Comparison of ENCODE assay signal across 13 mouse cellular contexts in the genomic region with DNA sequence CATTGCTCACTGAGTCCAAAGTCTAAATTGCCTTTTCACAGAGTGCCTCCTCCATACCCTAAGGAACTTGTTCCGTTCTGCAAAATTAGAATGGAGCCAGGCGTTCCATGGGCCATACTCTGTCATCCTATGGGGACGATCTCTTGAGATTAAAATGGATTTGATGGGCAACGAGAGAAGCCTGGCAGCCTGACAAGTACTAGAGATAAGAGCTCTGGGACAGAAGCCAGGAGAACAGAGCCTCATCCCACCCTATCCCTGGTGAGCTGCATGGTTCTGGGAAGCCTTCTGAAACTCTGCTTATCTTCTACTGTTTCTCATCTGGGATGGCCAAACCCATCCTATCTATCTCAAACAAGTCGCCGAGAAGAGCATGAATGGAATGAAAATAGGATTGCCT.
DNase-seq lines count a peak whose midpoint lies in the region; ATAC-seq and TF ChIP-seq lines count a peak whose summit lies in the region.
"Had no signal": no experiment of that assay in that cellular context is flagged by ENCODE, and none has a peak within 500 bp of the region (broad histone marks: within the 10 kb centered on the region; RNA-seq: fewer than 3 reads in every experiment).

No protein-coding gene starts in this region.

- no peak for TF ChIP-seq CTCF in lung, adult 2 months (IDR thresholded peaks at IDR 0.05; ENCODE audit: insufficient read depth, low read length)
- TF ChIP-seq CTCF in thymus, adult 2 months (IDR thresholded peaks at IDR 0.05; ENCODE audit: borderline replicate concordance, control insufficient read depth, extremely low read depth, insufficient read depth, low read length, poor library complexity), result no peak

- no peaks in the 10 kb centered on the region for H3K36me3 ChIP-seq in heart, embryonic 10.5 days
- no peaks in the 10 kb centered on the region for H3K36me3 ChIP-seq in thymus, adult 2 months (ENCODE audit: control insufficient read depth, insufficient read depth, low read length)
- H3K36me3 ChIP-seq: midbrain, embryonic 13.5 days had no signal

- DNase-seq in heart, adult 11 months, result peak; percentile 89
- DNase-seq in heart, embryonic 10.5 days (ENCODE audit: low spot score), result no peak
- peak; percentile 20 for DNase-seq in 3T3-L1 (ENCODE audit: low read depth, low spot score)
- peak; percentile 24 for DNase-seq in brain, adult 2 months (ENCODE audit: low read depth, low spot score)
- DNase-seq in lung, adult 2 months, result peak; percentile 8
- no peak for DNase-seq in embryo, embryonic 10.5 days (ENCODE audit: low spot score)
- DNase-seq in thymus, adult 2 months, result no peak
- DNase-seq: gastrocnemius, postnatal 25 days; layer of hippocampus, postnatal 36 days; liver; thymus, postnatal 36 days had no signal

- no peak for ATAC-seq in monocyte, adult 5-6 weeks (replicated peaks; ENCODE audit: insufficient number of reproducible peaks, low FRiP score, low TSS enrichment, poor library complexity, severe bottlenecking)
- ATAC-seq: midbrain, embryonic 13.5 days had no signal

- no peak overlapping the region for H3K27ac ChIP-seq in heart, embryonic 10.5 days
- no peak overlapping the region for H3K27ac ChIP-seq in thymus, adult 2 months (ENCODE audit: control insufficient read depth, insufficient read depth, low read length)
- H3K27ac ChIP-seq: midbrain, embryonic 13.5 days had no signal

- no peak for TF ChIP-seq POLR2A in lung, adult 2 months (IDR thresholded peaks at IDR 0.05; ENCODE audit: borderline replicate concordance, extremely low read depth, low read depth, low read length)
- TF ChIP-seq POLR2A in thymus, adult 2 months (IDR thresholded peaks at IDR 0.05; ENCODE audit: control insufficient read depth, extremely low read depth, insufficient read depth, low read length, poor library complexity), result no peak

- H3K27me3 ChIP-seq in heart, embryonic 10.5 days (ENCODE audit: insufficient read depth, poor library complexity, severe bottlenecking), result no peaks in the 10 kb centered on the region
- no peaks in the 10 kb centered on the region for H3K27me3 ChIP-seq in thymus, adult 2 months (ENCODE audit: control insufficient read depth, insufficient read depth, low read length)
- H3K27me3 ChIP-seq: midbrain, embryonic 13.5 days had no signal

- H3K4me1 ChIP-seq in heart, embryonic 10.5 days, result peaks cover 27% of the 10 kb centered on the region
- no peaks in the 10 kb centered on the region for H3K4me1 ChIP-seq in lung, adult 2 months (ENCODE audit: control insufficient read depth, insufficient read depth, low read length)
- H3K4me1 ChIP-seq in thymus, adult 2 months (replicated peaks; ENCODE audit: control insufficient read depth, insufficient read depth, low read length), result no peaks in the 10 kb centered on the region
- H3K4me1 ChIP-seq: midbrain, embryonic 13.5 days had no signal

- 18% methylated on average over 6 of the region's 6 CpGs for WGBS in heart, embryonic 10.5 days
- 38% methylated on average over 6 of the region's 6 CpGs for WGBS in lung, adult 2 months
- 96% methylated on average over 6 of the region's 6 CpGs for WGBS in thymus, adult 2 months

- H3K4me3 ChIP-seq in heart, embryonic 10.5 days, result no peak overlapping the region
- H3K4me3 ChIP-seq in lung, adult 2 months (replicated peaks; ENCODE audit: extremely low read depth, low read depth, low read length), result no peak overlapping the region
- no peak overlapping the region for H3K4me3 ChIP-seq in thymus, adult 2 months (ENCODE audit: control insufficient read depth, insufficient read depth, low read length)
- H3K4me3 ChIP-seq: midbrain, embryonic 13.5 days had no signal

- no peaks in the 10 kb centered on the region for H3K9me3 ChIP-seq in heart, embryonic 10.5 days
- H3K9me3 ChIP-seq: midbrain, embryonic 13.5 days had no signal

Comparison
In these comparisons a context has a peak if more than half of its experiments do, and no peak if none do; other contexts are left out.
1. DNase-seq: peak in heart, adult 11 months (single experiment), 3T3-L1 (single experiment), brain, adult 2 months (single experiment) and lung, adult 2 months (single experiment); none in heart, embryonic 10.5 days (single experiment), embryo, embryonic 10.5 days (single experiment) and thymus, adult 2 months (single experiment).